In the genomic region with DNA sequence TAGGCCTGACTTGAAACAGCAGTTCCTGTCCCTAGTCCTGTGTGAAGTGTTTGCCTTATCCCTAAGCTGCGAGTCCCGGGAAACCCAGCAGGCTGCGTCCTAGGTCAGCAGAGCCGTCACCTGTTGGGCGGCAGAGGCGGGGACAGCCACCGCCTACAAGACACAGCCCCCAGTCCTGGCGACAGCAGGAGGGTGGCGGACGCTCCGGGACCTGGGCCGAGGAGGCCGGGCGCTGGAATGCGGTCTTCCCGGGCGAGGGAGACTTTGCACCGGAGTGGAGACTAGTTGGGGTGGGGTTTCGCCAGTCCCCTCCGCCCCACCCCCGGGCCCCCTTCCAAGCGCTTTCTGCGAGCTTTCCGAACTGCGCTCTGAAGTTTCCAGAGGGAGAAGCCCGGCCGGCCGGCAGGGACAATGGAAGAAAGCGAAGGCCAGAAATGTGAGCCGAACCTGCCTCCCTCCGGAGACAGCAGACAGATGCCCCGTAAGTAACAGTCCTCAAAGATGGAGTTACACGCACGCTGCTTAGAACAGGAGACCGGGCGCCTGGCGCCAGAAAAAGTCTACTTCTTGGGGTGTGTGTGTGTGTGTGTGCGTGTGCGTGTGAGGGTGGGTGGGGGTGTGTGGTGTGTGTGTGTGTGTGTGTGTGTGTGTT, we compare ENCODE assay signal across 7 mouse cellular contexts.
A peak's percentile ranks its signal among the peaks of the same experiment; 100 is the strongest.
DNase-seq lines count a peak whose midpoint lies in the region; ATAC-seq and TF ChIP-seq lines count a peak whose summit lies in the region.

No protein-coding gene starts in this region.

- no peaks in the 10 kb centered on the region for H3K27me3 ChIP-seq in forebrain, embryonic 16.5 days (replicated peaks; ENCODE audit: control insufficient read depth, insufficient read depth, low read length)
- H3K27me3 ChIP-seq in hindbrain, embryonic 11.5 days (ENCODE audit: control insufficient read depth, insufficient read depth, low read length), result no peaks in the 10 kb centered on the region
- no peaks in the 10 kb centered on the region for H3K27me3 ChIP-seq in limb, embryonic 15.5 days
- no peaks in the 10 kb centered on the region for H3K27me3 ChIP-seq in myocyte (ENCODE audit: control insufficient read depth, insufficient read depth, insufficient read length)

- H3K9ac ChIP-seq in forebrain, embryonic 16.5 days (replicated peaks; ENCODE audit: low read depth, low read length), result peak overlapping the region; percentile 55
- H3K9ac ChIP-seq in hindbrain, embryonic 11.5 days (ENCODE audit: low read depth, low read length), result peak overlapping the region; percentile 53
- peak overlapping the region; percentile 52 for H3K9ac ChIP-seq in limb, embryonic 15.5 days

- H3K4me1 ChIP-seq in forebrain, embryonic 16.5 days (replicated peaks; ENCODE audit: control insufficient read depth, insufficient read depth, low read length), result peaks cover 30% of the 10 kb centered on the region
- H3K4me1 ChIP-seq in hindbrain, embryonic 11.5 days (replicated peaks; ENCODE audit: control insufficient read depth, insufficient read depth, low read length), result no peaks in the 10 kb centered on the region; the same call in 1 of the 2 replicates
- H3K4me1 ChIP-seq in limb, embryonic 15.5 days, result peaks cover 18% of the 10 kb centered on the region

- WGBS in forebrain, embryonic 16.5 days, result under 1% methylated on average over 39 of the region's 39 CpGs
- WGBS in hindbrain, embryonic 11.5 days, result under 1% methylated on average over 39 of the region's 39 CpGs
- WGBS in limb, embryonic 15.5 days, result under 1% methylated on average over 39 of the region's 39 CpGs

- H3K79me2 ChIP-seq in myocyte (ENCODE audit: control insufficient read depth, insufficient read depth), result no peaks in the 10 kb centered on the region

- peak; percentile 61 for ATAC-seq in forebrain, embryonic 16.5 days
- peak; percentile 88 for ATAC-seq in hindbrain, embryonic 11.5 days (ENCODE audit: low FRiP score)
- ATAC-seq in limb, embryonic 15.5 days (ENCODE audit: insufficient number of reproducible peaks, low FRiP score, low TSS enrichment, low read depth), result peak; percentile 71

- H3K4me2 ChIP-seq in forebrain, embryonic 16.5 days (ENCODE audit: low read length), result peak overlapping the region; percentile 63
- peak overlapping the region; percentile 81 for H3K4me2 ChIP-seq in hindbrain, embryonic 11.5 days (replicated peaks; ENCODE audit: low read depth, low read length)
- peak overlapping the region; percentile 81 for H3K4me2 ChIP-seq in limb, embryonic 15.5 days
- peak overlapping the region; percentile 71 for H3K4me2 ChIP-seq in myocyte (ENCODE audit: low read depth)

- peak; percentile 81 for DNase-seq in ES-CJ7 (ENCODE audit: low read depth, low spot score)
- DNase-seq in adrenal gland, adult 2 months, result peak; percentile 80
- peak; percentile 61 for DNase-seq in hindbrain, embryonic 11.5 days (ENCODE audit: low spot score)
- peak; percentile 92 for DNase-seq in yolk sac, embryonic 10.5 days (ENCODE audit: low spot score)

- peak overlapping the region; percentile 52 for H3ac ChIP-seq in myocyte (ENCODE audit: control insufficient read depth, insufficient read length)

- peak overlapping the region; percentile 35 for H3K27ac ChIP-seq in forebrain, embryonic 16.5 days (ENCODE audit: low read length)
- no peak overlapping the region for H3K27ac ChIP-seq in hindbrain, embryonic 11.5 days (ENCODE audit: low read depth, low read length)
- H3K27ac ChIP-seq in limb, embryonic 15.5 days, result peak overlapping the region; percentile 84

- no peaks in the 10 kb centered on the region for H3K9me3 ChIP-seq in forebrain, embryonic 16.5 days (ENCODE audit: control insufficient read depth, low read length)
- no peaks in the 10 kb centered on the region for H3K9me3 ChIP-seq in hindbrain, embryonic 11.5 days (ENCODE audit: control insufficient read depth, low read length)
- no peaks in the 10 kb centered on the region for H3K9me3 ChIP-seq in limb, embryonic 15.5 days

- no peak for TF ChIP-seq POLR2A in myocyte (IDR thresholded peaks at IDR 0.05; ENCODE audit: insufficient read length, low read depth)

- H3K4me3 ChIP-seq in forebrain, embryonic 16.5 days (replicated peaks; ENCODE audit: low read length), result peak overlapping the region; percentile 44
- peak overlapping the region; percentile 49 for H3K4me3 ChIP-seq in hindbrain, embryonic 11.5 days (ENCODE audit: low read depth, low read length)
- peak overlapping the region; percentile 53 for H3K4me3 ChIP-seq in limb, embryonic 15.5 days
- H3K4me3 ChIP-seq in myocyte, result peak overlapping the region; percentile 16

- H3K36me3 ChIP-seq in forebrain, embryonic 16.5 days (ENCODE audit: control insufficient read depth, insufficient read depth), result no peaks in the 10 kb centered on the region
- no peaks in the 10 kb centered on the region for H3K36me3 ChIP-seq in hindbrain, embryonic 11.5 days (ENCODE audit: control insufficient read depth, insufficient read depth, low read length)
- H3K36me3 ChIP-seq in limb, embryonic 15.5 days, result no peaks in the 10 kb centered on the region
- no peaks in the 10 kb centered on the region for H3K36me3 ChIP-seq in myocyte (ENCODE audit: control insufficient read depth, insufficient read depth)

TF ChIP-seq in myocyte, 11 proteins besides CTCF, POLR2A, EP300 and RAD21:
- TF ChIP-seq TCF3 (IDR thresholded peaks at IDR 0.05; ENCODE audit: insufficient read length, low read depth) (no peak), CEBPB (IDR thresholded peaks at IDR 0.05; ENCODE audit: insufficient read depth, poor library complexity, severe bottlenecking) (no peak), MYOG (IDR thresholded peaks at IDR 0.05; ENCODE audit: control insufficient read depth in 1 of 3, insufficient read depth in 1 of 3, insufficient read length in 2 of 3, low read depth in 2 of 3) (peak in 1 of 3 experiments; percentile 8), REST (IDR thresholded peaks at IDR 0.05; ENCODE audit: insufficient read depth, insufficient read length) (no peak), MYOD1 (IDR thresholded peaks at IDR 0.05; ENCODE audit: control insufficient read depth in 1 of 3, insufficient read length in 2 of 3, low read depth in 2 of 3) (peak in 1 of 3 experiments; percentile 65), SRF (IDR thresholded peaks at IDR 0.05; ENCODE audit: control insufficient read depth, insufficient read length, low read depth) (no peak)
